Mouse (Mus musculus) forebrain, embryonic 14.5 days (tissue): ENCODE data around the gene Pole. TPM values are rescaled to one million over a fixed set of nuclear protein-coding genes. Genes with fewer than 3 reads are reported as not detected.

Source experiments
- ATAC-seq: fragments of 200-750 bp; cut with Nextera tagmentation; 2 replicates; pipeline ENCODE4 v1.8.0; 2017; ENCODE audit warnings: mild to moderate bottlenecking, moderate library complexity
- DNase-seq: peaks from one replicate; pipeline ENCODE4 v3.0.0-alpha.2; 2015; ENCODE audit warnings: low spot score
- H3K27ac ChIP-seq: fragments of 300-500 bp; sonication (generic); 2 replicates; pipeline ENCODE4 v1.5.1; 2014; ENCODE audit warnings: low read depth, mild to moderate bottlenecking, control low read depth, low read length, moderate library complexity
- H3K27me3 ChIP-seq: fragments of 300-500 bp; sonication (generic); replicated peaks from 2 replicates; pipeline ENCODE4 v1.6.1; 2014; ENCODE audit warnings: low read length, control low read depth, mixed read lengths; ENCODE audit not compliant: control insufficient read depth, insufficient read depth
- H3K36me3 ChIP-seq: fragments of 300-500 bp; sonication (generic); 2 replicates; pipeline ENCODE4 v1.6.1; 2014; ENCODE audit warnings: low read length, control low read depth; ENCODE audit not compliant: control insufficient read depth, insufficient read depth
- H3K4me1 ChIP-seq: fragments of 300-500 bp; sonication (generic); 2 replicates; pipeline ENCODE4 v1.6.1; 2014; ENCODE audit warnings: antibody characterized with exemption, low read length, control low read depth; ENCODE audit not compliant: control insufficient read depth, insufficient read depth
- H3K4me2 ChIP-seq: fragments of 300-500 bp; sonication (generic); 2 replicates; pipeline ENCODE4 v1.6.1; 2014; ENCODE audit warnings: mild to moderate bottlenecking, control low read depth, low read length
- H3K4me3 ChIP-seq: fragments of 300-500 bp; sonication (generic); 2 replicates; pipeline ENCODE4 v1.5.1; 2014; ENCODE audit warnings: low read depth, low read length, control low read depth
- H3K9ac ChIP-seq: fragments of 300-500 bp; sonication (generic); 2 replicates; pipeline ENCODE4 v1.6.1; 2014; ENCODE audit warnings: mild to moderate bottlenecking, low read length, control low read depth, moderate library complexity
- H3K9me3 ChIP-seq: fragments of 300-500 bp; sonication (generic); replicated peaks from 2 replicates; pipeline ENCODE4 v1.6.1; 2016; ENCODE audit warnings: low read length, control low read depth, mixed read lengths; ENCODE audit not compliant: control insufficient read depth
- WGBS: fragments of 180-500 bp; shearing (Covaris S2); extraction: QIAGEN DNeasy Blood & Tissue Kit; methylation state at CpG from one replicate; pipeline ENCODE4 v1.1.7; 2014; 5-methylcytosine and 5-hydroxymethylcytosine counted together
- polyA plus RNA-seq: library from polyadenylated mRNA; unstranded; fragments of >200 nt; fragmentation: Nextera tagmentation; extraction: Ambion mirVana; gene quantifications from 2 replicates; pipeline ENCODE4 v1.2.1, GENCODE M21; 2014

Gene Pole
- polyA plus RNA-seq, 1 experiment from 2014 or later, result 15.1 TPM

DNA sequence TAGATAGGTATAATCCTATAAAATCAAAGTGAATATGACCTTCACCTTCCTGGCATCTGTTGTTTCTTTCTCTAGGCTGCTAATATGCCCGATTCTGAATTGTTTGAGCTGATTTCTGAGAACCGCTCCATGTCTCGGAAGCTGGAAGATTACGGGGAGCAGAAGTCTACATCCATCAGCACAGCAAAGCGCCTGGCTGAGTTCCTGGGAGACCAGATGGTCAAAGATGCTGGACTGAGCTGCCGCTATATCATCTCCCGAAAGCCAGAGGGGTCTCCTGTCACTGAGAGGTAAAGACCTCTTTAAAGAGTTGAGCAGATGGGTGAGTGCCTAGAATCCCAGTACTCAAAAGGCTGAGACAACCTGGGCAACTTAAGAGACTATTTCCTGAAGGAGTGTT, 22.8 kb downstream of the Pole start:
- Histone ChIP-seq H3K9ac (no peak overlapping the region), H3K4me2 (no peak overlapping the region), H3K27ac (no peak overlapping the region), H3K27me3 (no peaks in the 10 kb centered on the region), H3K36me3 (peaks cover 59% of the 10 kb centered on the region), H3K9me3 (no peaks in the 10 kb centered on the region), H3K4me3 (no peak overlapping the region), H3K4me1 (no peaks in the 10 kb centered on the region)
- WGBS, result 95% methylated on average over 7 of the region's 7 CpGs
- DNase-seq (no peak), ATAC-seq (no peak)

DNA sequence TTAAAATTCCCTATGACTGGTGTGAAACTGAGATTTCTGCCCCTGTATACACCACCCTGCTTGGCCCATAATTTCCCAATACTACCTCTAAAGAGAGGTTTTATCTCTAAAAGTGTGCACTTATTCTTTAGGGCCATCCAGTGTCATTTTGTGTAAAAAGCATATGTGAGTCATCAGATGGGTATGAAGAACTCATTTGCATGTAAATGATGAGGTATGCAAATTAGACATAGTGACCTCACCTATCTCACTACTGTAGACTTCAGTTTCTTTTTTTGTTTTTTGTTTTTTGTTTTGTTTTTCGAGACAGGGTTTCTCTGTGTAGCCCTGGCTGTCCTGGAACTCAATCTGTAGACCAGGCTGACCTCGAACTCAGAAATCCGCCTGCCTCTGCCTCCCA, 27.0 kb downstream of the Pole start:
- Histone ChIP-seq H3K27me3 (no peaks in the 10 kb centered on the region), H3K4me1 (no peaks in the 10 kb centered on the region), H3K4me2 (no peak overlapping the region), H3K9me3 (no peaks in the 10 kb centered on the region), H3K36me3 (peaks cover 37% of the 10 kb centered on the region), H3K27ac (no peak overlapping the region), H3K9ac (no peak overlapping the region), H3K4me3 (no peak overlapping the region)
- DNase-seq, result no peak
- 69% methylated on average over 3 of the region's 3 CpGs for WGBS
- ATAC-seq, result no peak

DNA sequence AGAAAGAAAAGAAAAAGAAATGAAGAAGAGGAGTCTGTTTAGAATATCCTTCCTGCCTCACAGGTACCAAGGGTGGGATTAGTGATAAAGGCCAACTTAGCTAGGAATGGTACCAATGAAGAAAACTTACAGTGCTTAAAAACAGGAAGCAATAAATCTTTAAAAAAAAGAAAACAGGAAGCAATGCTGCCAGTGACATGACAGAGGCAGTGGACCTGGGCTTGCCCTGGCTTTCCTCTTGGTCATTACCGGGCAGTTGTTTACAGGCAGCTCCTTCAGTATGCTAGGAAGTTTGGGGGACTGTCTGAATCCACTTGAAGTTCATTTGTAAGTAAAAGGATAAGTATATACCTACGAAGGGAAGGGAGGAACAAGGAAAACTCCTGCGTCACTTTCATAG, 44.4 kb downstream of the Pole start:
- Histone ChIP-seq H3K36me3 (peaks cover 76% of the 10 kb centered on the region), H3K4me2 (no peak overlapping the region), H3K4me1 (no peaks in the 10 kb centered on the region), H3K27ac (no peak overlapping the region), H3K27me3 (no peaks in the 10 kb centered on the region), H3K9ac (no peak overlapping the region), H3K9me3 (no peaks in the 10 kb centered on the region), H3K4me3 (no peak overlapping the region)
- ATAC-seq, result no peak
- DNase-seq, result no peak
- 89% methylated on average over 3 of the region's 3 CpGs for WGBS

DNA sequence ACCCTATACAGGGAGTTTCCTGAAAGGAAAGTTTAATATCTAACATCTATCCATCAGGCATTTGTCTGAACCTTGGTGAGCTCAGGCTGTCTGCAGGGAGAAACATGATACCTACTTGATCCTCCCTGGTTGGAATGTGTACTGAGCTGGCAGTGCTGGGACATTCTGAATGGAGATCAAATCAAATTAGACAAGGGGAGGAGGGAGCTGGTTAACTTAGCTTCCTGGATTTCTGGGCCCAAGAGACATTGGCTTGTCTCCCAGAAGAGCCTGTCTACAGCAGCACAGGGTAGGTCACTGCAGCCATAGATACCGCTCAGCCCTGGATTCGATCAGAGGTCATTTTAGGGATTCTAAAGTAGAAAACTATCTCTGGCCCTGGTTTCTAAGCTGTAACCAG, 52.7 kb downstream of the Pole start:
- DNase-seq (no peak), ATAC-seq (no peak)
- Histone ChIP-seq H3K4me3 (no peak overlapping the region), H3K4me2 (no peak overlapping the region), H3K36me3 (peaks cover 41% of the 10 kb centered on the region), H3K27me3 (0 out of 2 replicates have a peak, but pooled peaks cover 9% of the 10 kb centered on the region), H3K4me1 (peaks cover 9% of the 10 kb centered on the region), H3K9ac (no peak overlapping the region), H3K9me3 (no peaks in the 10 kb centered on the region), H3K27ac (no peak overlapping the region)
- 93% methylated on average over 2 of the region's 2 CpGs for WGBS

DNA sequence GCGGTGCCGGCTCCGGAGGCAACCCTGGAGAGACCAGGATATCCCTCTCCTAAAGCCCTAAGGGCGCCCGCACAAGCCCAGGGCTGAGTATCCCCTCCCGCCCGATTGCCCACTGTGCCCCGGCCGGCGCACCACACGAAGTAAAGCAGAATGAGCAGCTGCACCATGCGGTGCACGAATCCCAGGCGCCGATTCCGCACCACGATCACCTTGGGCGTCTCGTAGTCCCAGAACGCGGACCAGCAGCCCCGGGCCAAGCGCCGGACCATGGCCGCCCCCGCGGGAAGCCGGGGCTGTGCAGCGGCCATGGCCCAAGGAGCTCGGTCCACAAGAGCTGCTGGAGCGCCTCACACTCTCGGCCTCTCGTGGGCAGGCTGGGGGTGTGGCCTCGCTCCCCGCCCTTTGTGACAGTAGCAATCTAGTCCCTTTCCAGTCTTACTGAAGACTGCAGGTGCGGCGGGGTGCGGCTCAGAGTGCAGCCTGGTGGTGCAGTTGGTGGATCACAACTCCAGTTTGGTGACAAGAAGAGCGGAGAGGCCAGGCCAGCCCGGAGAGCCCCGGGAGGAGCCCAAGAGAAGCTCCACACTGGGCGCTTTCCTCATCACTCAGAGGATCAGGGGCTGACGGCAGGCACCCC, 56.7 kb downstream of the Pole start, which contains the start of gene P2rx2:
Gene P2rx2, minus strand, starts transcription at position 565 of the 637 bp plus-strand sequence.
- H3K36me3 ChIP-seq, result 0 out of 2 replicates have a peak, but pooled peaks cover 4% of the 10 kb centered on the region
- H3K27ac ChIP-seq, result no peak within 1 kb of the TSS
- H3K4me1 ChIP-seq, result peaks cover 9% of the 10 kb centered on the region
- WGBS, result 1% methylated on average over 43 of the region's 43 CpGs
- ATAC-seq (peak; percentile 82), DNase-seq (peak; percentile 53)
- no peaks in the 10 kb centered on the region for H3K9me3 ChIP-seq
- H3K9ac ChIP-seq, result peak within 1 kb of the TSS; percentile 70
- H3K27me3 ChIP-seq, result 0 out of 2 replicates have a peak, but pooled peaks cover 12% of the 10 kb centered on the region
- peak within 1 kb of the TSS; percentile 93 for H3K4me2 ChIP-seq
- H3K4me3 ChIP-seq, result peak within 1 kb of the TSS; percentile 50

DNA sequence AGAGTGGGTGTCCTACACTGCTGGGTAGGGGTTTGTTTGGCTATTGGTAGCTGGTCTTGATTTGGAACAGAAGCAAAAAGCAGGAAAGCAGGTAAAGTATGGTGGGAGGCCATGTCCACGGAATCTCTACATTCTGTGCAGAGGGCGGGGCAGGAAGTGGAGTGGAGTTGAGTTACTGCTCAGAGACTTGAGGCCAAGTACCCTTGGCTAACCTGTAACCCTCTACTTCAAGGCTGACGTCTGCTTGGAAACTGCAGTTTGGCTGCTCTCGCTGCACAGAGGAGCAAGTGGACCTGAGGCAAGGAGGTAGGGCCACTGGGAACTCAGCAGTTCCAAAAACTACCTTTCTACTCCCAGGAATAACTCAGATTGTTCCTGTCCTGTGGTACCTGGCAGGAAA, 58.4 kb downstream of the Pole start, which contains the start of gene Lrcol1:
Gene Lrcol1, plus strand, starts transcription at position 207 of the 400 bp plus-strand sequence.
- 85% methylated on average over 4 of the region's 4 CpGs for WGBS
- DNase-seq, result no peak
- no peak for ATAC-seq

DNA sequence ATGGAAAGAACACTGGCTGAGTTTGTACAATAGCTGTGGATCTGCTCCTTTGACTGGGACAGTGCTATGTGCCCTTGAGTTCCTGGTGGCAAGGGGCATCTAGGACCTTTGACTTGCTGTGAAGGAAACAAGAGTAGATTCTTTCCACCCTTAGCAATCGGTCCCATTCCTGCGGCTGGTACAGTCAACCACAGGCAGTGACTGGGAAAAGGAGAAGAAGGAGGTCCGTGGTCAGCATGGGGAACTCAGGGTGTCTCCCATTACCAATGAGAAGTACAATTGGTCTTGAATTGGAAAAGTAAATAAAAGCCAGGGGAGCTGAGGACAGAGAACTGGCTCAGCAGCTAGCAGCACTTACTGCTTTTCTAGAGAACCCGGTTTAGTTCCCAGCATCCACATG, 59.4 kb downstream of the Pole start:
- WGBS, result 82% methylated on average over 4 of the region's 4 CpGs
- Histone ChIP-seq H3K4me1 (peaks cover 9% of the 10 kb centered on the region), H3K9ac (no peak overlapping the region), H3K27ac (no peak overlapping the region), H3K4me3 (no peak overlapping the region), H3K36me3 (no peaks in the 10 kb centered on the region), H3K4me2 (no peak overlapping the region), H3K27me3 (0 out of 2 replicates have a peak, but pooled peaks cover 12% of the 10 kb centered on the region), H3K9me3 (no peaks in the 10 kb centered on the region)
- DNase-seq (no peak), ATAC-seq (no peak)

More for the DNA sequence above, 58.4 kb downstream of the Pole start, which contains the start of gene Lrcol1:
- no peak within 1 kb of the TSS for H3K4me2 ChIP-seq
- H3K4me3 ChIP-seq, result no peak within 1 kb of the TSS
- H3K27me3 ChIP-seq, result 0 out of 2 replicates have a peak, but pooled peaks cover 12% of the 10 kb centered on the region
- H3K9ac ChIP-seq, result no peak within 1 kb of the TSS
- H3K9me3 ChIP-seq, result no peaks in the 10 kb centered on the region
- H3K27ac ChIP-seq, result no peak within 1 kb of the TSS
- no peaks in the 10 kb centered on the region for H3K36me3 ChIP-seq
- peaks cover 9% of the 10 kb centered on the region for H3K4me1 ChIP-seq

DNA sequence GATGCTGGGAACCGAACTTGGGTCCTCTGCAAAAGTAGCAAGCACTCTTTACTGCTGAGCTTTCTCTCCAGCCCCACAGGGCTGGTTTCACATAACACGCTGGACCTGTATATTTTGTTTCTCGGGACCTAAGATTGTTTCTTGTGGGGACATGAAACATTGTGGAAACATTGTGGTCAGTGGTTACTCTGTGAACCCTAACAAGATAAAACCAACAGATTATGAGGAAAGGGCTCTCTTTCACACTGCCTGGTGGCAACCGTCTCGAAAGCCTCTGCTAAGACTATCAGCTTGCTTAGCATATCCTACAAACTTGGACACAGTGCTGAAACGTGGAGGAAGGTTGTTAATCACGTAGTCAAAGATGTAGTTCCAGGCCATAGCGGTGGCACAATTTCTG, 60.9 kb downstream of the Pole start:
- Histone ChIP-seq H3K4me2 (no peak overlapping the region), H3K9ac (no peak overlapping the region), H3K9me3 (no peaks in the 10 kb centered on the region), H3K4me1 (peaks cover 9% of the 10 kb centered on the region), H3K36me3 (no peaks in the 10 kb centered on the region), H3K27ac (no peak overlapping the region), H3K27me3 (0 out of 2 replicates have a peak, but pooled peaks cover 10% of the 10 kb centered on the region), H3K4me3 (no peak overlapping the region)
- ATAC-seq, result no peak
- no peak for DNase-seq
- WGBS, result 90% methylated on average over 8 of the region's 8 CpGs

DNA sequence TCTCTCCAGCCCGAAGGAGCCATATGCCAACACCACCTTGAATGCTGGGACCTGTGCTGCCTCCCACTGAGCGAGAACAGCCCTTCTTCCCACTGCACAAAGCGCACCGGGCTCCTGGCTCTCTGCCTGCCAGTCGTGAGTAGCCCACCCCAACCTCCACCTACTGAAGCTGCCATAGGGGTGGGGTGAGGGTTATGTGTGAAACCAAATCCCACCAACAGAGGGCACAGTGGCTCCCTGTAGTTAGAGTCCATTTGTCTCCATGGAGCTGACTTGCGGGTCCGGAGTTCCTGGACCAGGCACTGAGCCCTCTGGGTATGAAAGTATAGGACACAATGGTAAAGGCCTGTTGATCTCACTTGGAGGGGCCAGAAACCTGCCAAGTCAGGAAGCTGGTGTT, 68.6 kb downstream of the Pole start:
- Histone ChIP-seq H3K9me3 (no peaks in the 10 kb centered on the region), H3K36me3 (no peaks in the 10 kb centered on the region), H3K4me3 (no peak overlapping the region), H3K9ac (no peak overlapping the region), H3K4me1 (no peaks in the 10 kb centered on the region), H3K27me3 (no peaks in the 10 kb centered on the region), H3K27ac (no peak overlapping the region), H3K4me2 (no peak overlapping the region)
- 13% methylated on average over 7 of the region's 7 CpGs for WGBS
- DNase-seq (peak; percentile 56), ATAC-seq (peak; percentile 32; the same call in 1 of the 2 replicates)
